Mouse (Mus musculus): ENCODE measurements at regions not wholly inside any gene's neighbourhood (a gene's known extent, or its start where the extent isn't known, plus 50 kb on each side); places are given as distances from the start of the nearest gene placed in this dataset.

DNA sequence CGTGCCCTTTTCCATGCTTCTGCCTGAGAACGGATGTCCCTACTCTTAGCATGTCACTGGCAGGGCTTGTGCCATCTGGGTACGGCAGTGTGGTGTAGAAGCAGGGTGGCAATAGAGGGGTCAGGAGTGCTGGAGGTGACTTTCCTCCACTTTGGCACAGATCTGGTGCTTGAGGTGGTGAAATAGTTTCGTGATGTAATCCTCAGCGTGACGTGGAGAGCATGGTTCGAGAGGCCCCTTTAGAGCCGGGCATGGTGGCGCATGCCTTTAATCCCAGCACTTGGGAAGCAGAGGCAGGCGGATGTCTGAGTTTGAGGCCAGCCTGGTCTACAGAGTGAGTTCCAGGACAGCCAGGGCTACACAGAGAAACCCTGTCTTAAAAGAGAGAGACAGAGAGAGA lies 71.7 kb upstream of the Tcf12 start:
- TF ChIP-seq EP300 (optimal IDR thresholded peaks at IDR 0.05) (no peak), CTCF (IDR thresholded peaks at IDR 0.05; ENCODE audit: low read depth) (no peak)
